Mouse (Mus musculus) midbrain, postnatal 0 days (tissue): ENCODE measurements around the gene Acap1. TPM values are rescaled to one million over a fixed set of nuclear protein-coding genes. Genes with fewer than 3 reads are reported as not detected.
A peak's percentile ranks its signal among the peaks of the same experiment; 100 is the strongest.
"Not testable (repeated sequence)": the region's sequence is repeated elsewhere in the genome, so short reads cannot be mapped to it uniquely, and the experiment has no call there.

Experiments used
- ATAC-seq: fragments of 200-750 bp; cut with Nextera tagmentation; 2 replicates; pipeline ENCODE4 v1.8.0; 2017; ENCODE audit warnings: moderate number of reproducible peaks, mild to moderate bottlenecking, moderate TSS enrichment, moderate library complexity; ENCODE audit not compliant: low FRiP score
- DNase-seq: peaks from one replicate; pipeline ENCODE4 v3.0.0-alpha.2; 2015; ENCODE audit warnings: low spot score
- H3K27ac ChIP-seq: fragments of 300-500 bp; sonication (generic); 2 replicates; pipeline ENCODE4 v1.5.1; 2014; ENCODE audit warnings: low read depth, mild to moderate bottlenecking, low read length, mixed read lengths
- H3K27me3 ChIP-seq: fragments of 300-500 bp; sonication (generic); 2 replicates; pipeline ENCODE4 v1.6.1; 2014; ENCODE audit warnings: low read length, control low read depth, mixed read lengths; ENCODE audit not compliant: insufficient read depth
- H3K36me3 ChIP-seq: fragments of 300-500 bp; sonication (generic); 2 replicates; pipeline ENCODE4 v1.6.1; 2014; ENCODE audit warnings: low read length, control low read depth, mixed read lengths; ENCODE audit not compliant: insufficient read depth
- H3K4me1 ChIP-seq: fragments of 300-500 bp; sonication (generic); 2 replicates; pipeline ENCODE4 v1.6.1; 2014; ENCODE audit warnings: mild to moderate bottlenecking, control low read depth, antibody characterized with exemption, low read length, mixed read lengths; ENCODE audit not compliant: insufficient read depth
- H3K4me2 ChIP-seq: fragments of 300-500 bp; sonication (generic); 2 replicates; pipeline ENCODE4 v1.6.1; 2014; ENCODE audit warnings: low read depth, mild to moderate bottlenecking, low read length, mixed read lengths; ENCODE audit not compliant: poor library complexity, severe bottlenecking
- H3K4me3 ChIP-seq: fragments of 300-500 bp; sonication (generic); 2 replicates; pipeline ENCODE4 v1.5.1; 2014; ENCODE audit warnings: low read depth, mild to moderate bottlenecking, low read length, moderate library complexity
- H3K9ac ChIP-seq: fragments of 300-500 bp; sonication (generic); replicated peaks from 2 replicates; pipeline ENCODE4 v1.6.1; 2014; ENCODE audit warnings: mild to moderate bottlenecking, low read length, moderate library complexity, mixed read lengths; ENCODE audit not compliant: poor library complexity, severe bottlenecking
- H3K9me3 ChIP-seq: fragments of 300-500 bp; sonication (generic); 2 replicates; pipeline ENCODE4 v1.6.1; 2016; ENCODE audit warnings: low read length, control low read depth
- CTCF ChIP-seq: IDR thresholded peaks from 2 replicates; pipeline ENCODE4 v1.5.1; 2016; ENCODE audit warnings: antibody characterized with exemption, mild to moderate bottlenecking
- WGBS: fragments of 180-500 bp; shearing (Covaris S2); extraction: QIAGEN DNeasy Blood & Tissue Kit; methylation state at CpG from one replicate; pipeline ENCODE4 v1.1.7; 2014; 5-methylcytosine and 5-hydroxymethylcytosine counted together
- polyA plus RNA-seq: library from polyadenylated mRNA; unstranded; fragments of >200 nt; fragmentation: Nextera tagmentation; extraction: Ambion mirVana; gene quantifications from 2 replicates; pipeline ENCODE4 v1.2.1, GENCODE M21; 2015
- total RNA-seq: library from RNA; depleted of rRNA; stranded (reverse); fragments of >200 nt; gene quantifications from 2 replicates; pipeline ENCODE4 v1.2.3, GENCODE M21; 2014

Gene Acap1
- total and polyA plus RNA-seq, 2 experiments from 2014 or later, result 0.14 TPM; not detected in 1

DNA sequence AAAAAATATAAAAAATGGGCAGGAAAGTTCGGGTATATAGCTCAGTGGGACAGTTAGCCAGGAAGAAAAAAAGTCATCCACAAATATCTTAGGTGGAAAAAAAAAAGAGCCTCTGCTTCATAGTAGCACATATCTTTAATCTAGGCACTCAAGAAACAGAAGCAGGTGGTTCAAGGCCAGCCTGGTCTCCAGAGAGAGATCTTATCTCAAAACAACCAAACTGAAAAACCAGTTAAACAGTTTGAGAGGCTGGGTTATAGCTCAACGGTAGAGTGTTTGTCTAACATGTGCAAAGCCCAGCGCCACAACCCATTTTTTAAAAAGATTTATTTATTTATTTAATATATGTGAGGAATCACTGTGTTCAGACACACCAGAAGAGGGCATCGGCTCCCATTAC is 37.7 kb upstream of the Acap1 start:
- no peak for TF ChIP-seq CTCF
- Histone ChIP-seq H3K4me2 (no peak overlapping the region), H3K36me3 (no peaks in the 10 kb centered on the region), H3K9me3 (no peaks in the 10 kb centered on the region), H3K27ac (no peak overlapping the region), H3K4me1 (no peaks in the 10 kb centered on the region), H3K27me3 (no peaks in the 10 kb centered on the region; the same call in 1 of the 2 replicates), H3K9ac (no peak overlapping the region), H3K4me3 (no peak overlapping the region)
- 75% methylated on average over 4 of the region's 4 CpGs for WGBS
- no peak for ATAC-seq
- DNase-seq, result no peak

GRCm38 (mm10) chr11:69932254-69932653 is 36.9 kb upstream of the Acap1 start:
- no peaks in the 10 kb centered on the region; the same call in 1 of the 2 replicates for H3K27me3 ChIP-seq
- no peak overlapping the region for H3K4me2 ChIP-seq
- no peak overlapping the region for H3K4me3 ChIP-seq
- ATAC-seq (no peak), DNase-seq (no peak)
- H3K9ac ChIP-seq, result no peak overlapping the region
- H3K4me1 ChIP-seq, result no peaks in the 10 kb centered on the region
- WGBS, result 32% methylated on average over 3 of the region's 3 CpGs
- H3K9me3 ChIP-seq, result no peaks in the 10 kb centered on the region
- no peak overlapping the region for H3K27ac ChIP-seq
- peak; percentile 18; the same call in 1 of the 2 replicates for TF ChIP-seq CTCF
- no peaks in the 10 kb centered on the region for H3K36me3 ChIP-seq

DNA sequence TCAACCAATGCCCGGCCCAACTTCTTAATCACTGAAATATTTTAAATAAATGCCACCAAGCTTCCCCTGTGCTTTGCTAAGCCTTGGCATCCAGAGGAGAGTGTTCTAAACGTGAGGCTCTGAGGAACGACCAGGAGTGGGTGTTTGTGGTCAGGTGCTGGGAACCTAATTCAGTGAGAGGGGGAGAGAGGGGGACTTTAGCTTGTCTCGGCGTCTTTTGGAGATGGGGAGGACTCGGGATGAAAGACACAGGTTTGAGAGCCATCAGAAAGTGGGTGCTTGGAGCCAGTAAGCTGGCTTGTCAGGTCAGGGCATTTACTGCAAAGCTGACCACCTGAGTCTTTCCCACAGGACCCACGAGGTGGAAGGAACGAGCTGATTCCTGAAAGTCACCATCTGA is 36.4 kb upstream of the Acap1 start:
- Histone ChIP-seq H3K4me1 (no peaks in the 10 kb centered on the region), H3K9me3 (no peaks in the 10 kb centered on the region), H3K27me3 (no peaks in the 10 kb centered on the region), H3K9ac (no peak overlapping the region), H3K4me2 (no peak overlapping the region), H3K27ac (no peak overlapping the region), H3K4me3 (no peak overlapping the region), H3K36me3 (no peaks in the 10 kb centered on the region)
- no peak for TF ChIP-seq CTCF
- no peak for DNase-seq
- no peak for ATAC-seq
- 70% methylated on average over 8 of the region's 8 CpGs for WGBS

DNA sequence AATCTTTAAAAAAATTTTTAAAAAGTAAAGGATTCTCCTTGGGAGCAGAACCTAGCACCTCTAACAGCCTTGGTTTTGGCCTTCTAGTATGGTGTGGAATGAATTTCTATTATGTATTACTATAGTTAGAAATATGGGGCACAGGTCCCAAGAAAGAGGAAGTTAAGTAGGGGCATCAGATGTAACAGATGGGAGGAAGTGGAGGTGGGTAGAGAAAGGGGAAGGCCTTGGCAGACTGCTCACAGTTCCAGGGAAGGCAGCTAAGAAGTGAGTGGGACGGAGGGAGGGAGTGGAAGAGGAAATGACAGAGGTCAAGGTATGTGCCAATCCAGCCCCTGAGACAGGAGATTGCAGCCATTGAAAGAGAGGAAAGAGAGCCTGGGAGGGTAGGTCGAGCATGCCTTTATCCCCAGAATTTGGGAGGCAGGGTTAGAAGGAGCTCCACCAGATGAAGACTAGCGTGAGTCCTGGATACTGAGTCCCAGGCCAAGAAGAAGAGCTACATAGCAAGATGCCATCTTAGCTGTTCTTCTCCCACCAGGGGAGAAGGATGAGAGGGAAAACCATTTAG is 35.7 kb upstream of the Acap1 start:
- H3K36me3 ChIP-seq, result no peaks in the 10 kb centered on the region
- TF ChIP-seq CTCF, result no peak
- no peak overlapping the region for H3K27ac ChIP-seq
- H3K4me1 ChIP-seq, result no peaks in the 10 kb centered on the region
- H3K4me3 ChIP-seq, result no peak overlapping the region
- no peaks in the 10 kb centered on the region for H3K9me3 ChIP-seq
- DNase-seq, result no peak
- ATAC-seq, result no peak
- H3K27me3 ChIP-seq, result no peaks in the 10 kb centered on the region
- no peak overlapping the region for H3K9ac ChIP-seq
- H3K4me2 ChIP-seq, result no peak overlapping the region
- 79% methylated on average over 3 of the region's 3 CpGs for whole genome bisulfite sequencing

DNA sequence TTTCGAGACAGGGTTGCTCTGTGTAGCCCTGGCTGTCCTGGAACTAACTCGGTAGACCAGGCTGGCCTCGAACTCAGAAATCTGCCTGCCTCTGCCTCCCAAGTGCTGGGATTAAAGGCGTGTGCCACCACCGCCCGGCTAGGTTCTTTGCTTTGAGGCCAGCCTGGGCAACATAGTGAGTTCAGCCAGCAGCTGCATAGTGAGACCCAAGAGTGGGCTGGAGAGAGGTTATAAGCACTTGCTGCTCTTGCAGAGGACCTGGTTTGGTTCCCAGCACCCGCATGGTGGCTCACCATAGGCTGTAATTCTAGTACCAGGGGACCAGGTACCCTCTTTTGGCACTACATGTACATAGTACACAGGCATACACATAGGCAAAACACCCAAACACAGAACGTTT is 34.8 kb upstream of the Acap1 start:
- H3K27ac ChIP-seq, H3K4me2 ChIP-seq, H3K4me1 ChIP-seq, H3K36me3 ChIP-seq, ATAC-seq, H3K4me3 ChIP-seq, DNase-seq, H3K9me3 ChIP-seq, H3K9ac ChIP-seq, H3K27me3 ChIP-seq: not testable (repeated sequence)
- 89% methylated on average over 8 of the region's 8 CpGs for WGBS

DNA sequence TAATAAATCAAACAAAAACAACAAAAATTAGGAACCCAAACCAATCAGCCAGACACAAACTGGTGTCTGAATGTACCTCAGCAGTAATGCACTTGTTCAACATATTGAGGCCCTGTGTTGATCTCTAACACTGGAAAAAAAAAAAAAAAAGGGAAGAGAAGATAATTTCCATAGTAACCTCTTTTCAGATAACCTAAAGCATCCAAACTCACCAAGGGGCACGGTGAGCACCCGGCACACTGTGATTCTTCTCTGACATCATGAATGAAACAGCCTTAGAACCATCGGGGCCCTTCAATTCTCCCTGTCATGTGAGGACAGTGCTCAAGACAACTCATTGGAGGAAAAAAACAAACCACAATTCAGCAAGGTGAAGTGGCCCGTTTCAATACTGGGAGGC is 34.4 kb upstream of the Acap1 start:
- Histone ChIP-seq H3K4me1 (no peaks in the 10 kb centered on the region), H3K36me3 (no peaks in the 10 kb centered on the region), H3K9ac (no peak overlapping the region), H3K9me3 (no peaks in the 10 kb centered on the region), H3K4me2 (no peak overlapping the region), H3K4me3 (no peak overlapping the region), H3K27ac (no peak overlapping the region), H3K27me3 (no peaks in the 10 kb centered on the region)
- 83% methylated on average over 4 of the region's 4 CpGs for WGBS
- DNase-seq, result no peak
- no peak for ATAC-seq
- TF ChIP-seq CTCF, result no peak
